Mouse (Mus musculus) CH12.LX (cell line): Measurements from ENCODE around the gene Nek6. TPM values are rescaled to one million over a fixed set of nuclear protein-coding genes. Genes with fewer than 3 reads are reported as not detected.

Source experiments
- DNase-seq: peaks from one replicate; pipeline ENCODE4 v3.0.0-alpha.2; 2013; ENCODE audit errors: extremely low read depth
- H3K27ac ChIP-seq: 2 replicates; pipeline ENCODE4 v1.5.1; 2012; ENCODE audit warnings: low read depth, mild to moderate bottlenecking, control low read depth, moderate library complexity; ENCODE audit not compliant: insufficient read depth
- H3K27me3 ChIP-seq: replicated peaks from 2 replicates; pipeline ENCODE3; 2012; ENCODE audit warnings: inconsistent platforms
- H3K36me3 ChIP-seq, 2 experiments: replicated peaks in 1 of 2; 2 replicates each; pipeline versions ENCODE3 to v1.6.1; 2012; ENCODE audit warnings: inconsistent platforms in 1 of 2, low read length in 1 of 2, mild to moderate bottlenecking in 1 of 2, mixed read lengths in 1 of 2, moderate library complexity in 1 of 2; ENCODE audit not compliant: control insufficient read depth in 1 of 2, insufficient read depth in 1 of 2
- H3K4me1 ChIP-seq, 2 experiments: 2 replicates each; pipeline ENCODE4 v1.6.1; 2012; ENCODE audit warnings: inconsistent platforms in 1 of 2, moderate library complexity in 1 of 2; ENCODE audit not compliant: insufficient read depth in 2 of 2, control insufficient read depth in 1 of 2
- H3K4me2 ChIP-seq: 2 replicates; pipeline ENCODE4 v1.6.1; 2012; ENCODE audit warnings: low read depth, mild to moderate bottlenecking, control low read depth; ENCODE audit not compliant: poor library complexity, insufficient read depth, severe bottlenecking
- H3K4me3 ChIP-seq, 3 experiments: fragments of 150-350 bp in 1 of 3; sonication (generic) in 1 of 3; replicated peaks in 1 of 3; 2 replicates each; pipeline versions ENCODE3 to v1.5.1; 2011 to 2012; ENCODE audit warnings: low read depth in 2 of 3, low read length in 2 of 3, mild to moderate bottlenecking in 2 of 3, moderate library complexity in 2 of 3, control low read depth in 1 of 3, improper control_type of control experiment in 1 of 3, inconsistent platforms in 1 of 3, mixed read lengths in 1 of 3; ENCODE audit not compliant: poor library complexity in 1 of 3
- H3K79me2 ChIP-seq: replicated peaks from 2 replicates; pipeline ENCODE4 v1.6.1; 2012; ENCODE audit warnings: mild to moderate bottlenecking, moderate library complexity; ENCODE audit not compliant: control insufficient read depth, poor library complexity, insufficient read depth, severe bottlenecking; ENCODE audit errors: extremely low read depth
- H3K9ac ChIP-seq: 2 replicates; pipeline ENCODE4 v1.6.1; 2012; ENCODE audit warnings: low read depth, mild to moderate bottlenecking, control low read depth, moderate library complexity; ENCODE audit not compliant: insufficient read depth
- H3K9me3 ChIP-seq: replicated peaks from 2 replicates; pipeline ENCODE3; 2012; ENCODE audit warnings: low read length, inconsistent platforms, mixed read lengths
- BHLHE40 ChIP-seq: IDR thresholded peaks from 2 replicates; pipeline ENCODE4 v1.6.1; 2011; ENCODE audit warnings: mild to moderate bottlenecking, low read depth, low read length, improper control_type of control experiment
- CHD1 ChIP-seq: IDR thresholded peaks from 2 replicates; pipeline ENCODE4 v1.6.1; 2012; ENCODE audit warnings: low read depth, low read length, improper control_type of control experiment, inconsistent platforms
- CHD2 ChIP-seq: IDR thresholded peaks from 2 replicates; pipeline ENCODE4 v1.6.1; 2011; ENCODE audit warnings: low read length, improper control_type of control experiment
- CTCF ChIP-seq, 2 experiments: IDR thresholded peaks in 1 of 2; conservative IDR thresholded peaks in 1 of 2; 2 replicates each; pipeline ENCODE4 v1.5.1; 2011 to 2012; ENCODE audit warnings: low read depth in 2 of 2, low read length in 2 of 2, improper control_type of control experiment in 1 of 2, inconsistent platforms in 1 of 2, mild to moderate bottlenecking in 1 of 2, moderate library complexity in 1 of 2
- EP300 ChIP-seq: IDR thresholded peaks from 2 replicates; pipeline ENCODE4 v1.6.1; 2011; ENCODE audit warnings: low read length, improper control_type of control experiment
- ETS1 ChIP-seq: conservative IDR thresholded peaks from 2 replicates; pipeline ENCODE4 v1.6.1; 2012; ENCODE audit warnings: low read depth, mild to moderate bottlenecking, inconsistent platforms, low read length, improper control_type of control experiment, moderate library complexity
- HCFC1 ChIP-seq: IDR thresholded peaks from 2 replicates; pipeline ENCODE4 v1.6.1; 2012; ENCODE audit warnings: low read depth, mild to moderate bottlenecking, inconsistent platforms, low read length, improper control_type of control experiment
- KAT2A ChIP-seq: IDR thresholded peaks from 2 replicates; pipeline ENCODE4 v1.6.1; 2012; ENCODE audit warnings: low read length, improper control_type of control experiment, inconsistent platforms; ENCODE audit not compliant: insufficient replicate concordance
- MAZ ChIP-seq: IDR thresholded peaks from 2 replicates; pipeline ENCODE4 v1.6.1; 2012; ENCODE audit warnings: low read depth, mild to moderate bottlenecking, inconsistent platforms, low read length, improper control_type of control experiment, moderate library complexity
- MXI1 ChIP-seq: IDR thresholded peaks from 2 replicates; pipeline ENCODE4 v1.6.1; 2011; ENCODE audit warnings: mild to moderate bottlenecking, low read depth, low read length, improper control_type of control experiment
- MYC ChIP-seq: IDR thresholded peaks from 2 replicates; pipeline ENCODE4 v1.6.1; 2011; ENCODE audit warnings: low read depth, mild to moderate bottlenecking, improper control_type of control experiment, low read length
- PAX5 ChIP-seq: IDR thresholded peaks from 2 replicates; pipeline ENCODE4 v1.6.1; 2012; ENCODE audit warnings: low read length, inconsistent platforms, mixed read lengths
- POLR2A ChIP-seq: IDR thresholded peaks from 2 replicates; pipeline ENCODE4 v1.6.1; 2011; ENCODE audit warnings: low read depth, mild to moderate bottlenecking, improper control_type of control experiment, low read length
- RCOR1 ChIP-seq: conservative IDR thresholded peaks from 2 replicates; pipeline ENCODE4 v1.6.1; 2012; ENCODE audit warnings: low read depth, mild to moderate bottlenecking, inconsistent platforms, low read length, improper control_type of control experiment
- SIN3A ChIP-seq: IDR thresholded peaks from 2 replicates; pipeline ENCODE4 v1.6.1; 2012; ENCODE audit warnings: low read length, improper control_type of control experiment, inconsistent platforms
- UBTF ChIP-seq: IDR thresholded peaks from 2 replicates; pipeline ENCODE4 v1.6.1; 2012; ENCODE audit warnings: low read depth, mild to moderate bottlenecking, inconsistent platforms, low read length, improper control_type of control experiment, moderate library complexity
- USF2 ChIP-seq: conservative IDR thresholded peaks from 2 replicates; pipeline ENCODE4 v1.6.1; 2011; ENCODE audit warnings: low read depth, low read length, improper control_type of control experiment
- ZC3H11A ChIP-seq: IDR thresholded peaks from 2 replicates; pipeline ENCODE4 v1.6.1; 2012; ENCODE audit warnings: low read depth, mild to moderate bottlenecking, inconsistent platforms, low read length, improper control_type of control experiment
- ZKSCAN1 ChIP-seq: IDR thresholded peaks from 2 replicates; pipeline ENCODE4 v1.6.1; 2012; ENCODE audit warnings: low read depth, inconsistent platforms, low read length, improper control_type of control experiment, borderline replicate concordance
- ZMIZ1 ChIP-seq: IDR thresholded peaks from 2 replicates; pipeline ENCODE4 v1.6.1; 2012; ENCODE audit warnings: low read depth, mild to moderate bottlenecking, inconsistent platforms, low read length, improper control_type of control experiment
- ZNF384 ChIP-seq: IDR thresholded peaks from 2 replicates; pipeline ENCODE4 v1.6.1; 2012; ENCODE audit warnings: low read depth, low read length, improper control_type of control experiment, inconsistent platforms
- dilution Hi-C: fragments of 300-500 bp; cut with MboI; formaldehyde crosslinking; loops from 2 replicates; pipeline ENCODE4 v1.14.3; 2020; ENCODE audit warnings: low sequenced_read_pairs; ENCODE audit not compliant: extremely low pct_unique_long_range_greater_than_20kb, extremely low pct_ligation_motif_present
- in situ Hi-C: fragments of 300-500 bp; cut with MboI; formaldehyde crosslinking; loops from 3 replicates; pipeline ENCODE4 v1.14.3; 2019; ENCODE audit warnings: low sequenced_read_pairs, low pct_ligation_motif_present, low pct_unique_long_range_greater_than_20kb, mixed read lengths
- polyA plus RNA-seq: library from polyadenylated mRNA; unstranded; fragments of >175 nt; gene quantifications from 2 replicates; pipeline ENCODE4 v1.2.1, GENCODE M21; 2012; ENCODE audit warnings: low read depth; ENCODE audit not compliant: insufficient read length
- total RNA-seq, 2 experiments: library from RNA; depleted of rRNA; stranded (reverse); fragments of 300-350 nt in 1 of 2; fragments of >200 nt in 1 of 2; gene quantifications; 2 replicates each; pipeline ENCODE4 v1.2.3; 2012 to 2014

The Nek6 gene
- total and polyA plus RNA-seq, 3 experiments = 31.0 to 39.9 (median 36.7) TPM

GRCm38 (mm10) chr2:38546222-38546621, 34.8 kb downstream of the Nek6 start:
- H3K36me3 ChIP-seq = peaks cover 11 to 29% of the 10 kb centered on the region in 2 experiments
- in situ Hi-C loops (no loop called here), dilution Hi-C loops (no loop called here)
- H3K4me1 ChIP-seq = peaks cover 55 to 84% of the 10 kb centered on the region in 2 experiments
- H3K27ac ChIP-seq = no peak overlapping the region
- no peaks in the 10 kb centered on the region for H3K27me3 ChIP-seq
- H3K4me2 ChIP-seq = no peak overlapping the region
- no peak overlapping the region for H3K4me3 ChIP-seq
- TF ChIP-seq USF2 (no peak), MXI1 (no peak), CTCF (conservative IDR thresholded peaks at IDR 0.05 in 1 of 2, IDR thresholded peaks at IDR 0.05 in 1 of 2; ENCODE audit: low read depth in 2 of 2, low read length in 2 of 2) (no peak), ZMIZ1 (no peak), POLR2A (no peak), HCFC1 (no peak), RCOR1 (no peak), PAX5 (no peak), KAT2A (no peak), MYC (no peak), BHLHE40 (no peak), ETS1 (no peak), CHD1 (no peak)
- H3K79me2 ChIP-seq = no peaks in the 10 kb centered on the region; the same call in 1 of the 2 replicates
- H3K9ac ChIP-seq = no peak overlapping the region
- DNase-seq = no peak
- H3K9me3 ChIP-seq = no peaks in the 10 kb centered on the region

DNA sequence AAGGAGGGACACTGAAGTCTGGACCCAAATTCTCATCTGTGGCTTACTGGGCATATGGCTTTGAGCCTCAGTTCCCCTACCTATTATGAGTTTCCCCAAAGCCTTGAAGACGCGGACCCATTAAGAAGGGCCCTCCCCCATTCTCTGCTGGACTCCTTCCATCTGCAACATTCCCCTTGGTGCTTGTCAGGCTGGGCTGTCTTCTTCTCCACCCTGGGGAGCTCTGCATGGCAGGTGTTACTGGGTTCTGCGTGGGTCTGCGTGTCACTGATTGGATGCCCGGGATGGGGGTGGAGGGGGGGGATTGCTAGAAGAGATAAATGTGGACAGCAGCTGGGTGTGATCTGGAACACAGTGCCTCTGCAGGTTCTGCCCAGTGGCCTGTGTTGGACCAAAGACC, 35.3 kb downstream of the Nek6 start:
- H3K27ac ChIP-seq = no peak overlapping the region
- in situ Hi-C loops = no loop called here

More for the DNA sequence above, 35.3 kb downstream of the Nek6 start:
- H3K79me2 ChIP-seq = no peaks in the 10 kb centered on the region; the same call in 1 of the 2 replicates
- H3K36me3 ChIP-seq = peaks cover 12 to 35% of the 10 kb centered on the region in 2 experiments
- no peak overlapping the region for H3K4me3 ChIP-seq
- no peak overlapping the region for H3K4me2 ChIP-seq
- H3K27me3 ChIP-seq = no peaks in the 10 kb centered on the region
- DNase-seq = no peak
- peaks cover 50 to 79% of the 10 kb centered on the region in 2 experiments for H3K4me1 ChIP-seq
- H3K9ac ChIP-seq = no peak overlapping the region
- TF ChIP-seq UBTF (no peak), CHD2 (no peak), ZNF384 (no peak), ZC3H11A (no peak), HCFC1 (no peak), EP300 (no peak), ZKSCAN1 (no peak), SIN3A (no peak), MAZ (no peak)
- dilution Hi-C loops = no loop called here
- no peaks in the 10 kb centered on the region for H3K9me3 ChIP-seq
